Mouse (Mus musculus) brain, embryonic 14.5 days (tissue): ENCODE results near the gene Kmt2a.

ENCODE experiments used
- CTCF ChIP-seq: fragments of 200-500 bp; IDR thresholded peaks from 2 replicates; pipeline ENCODE4 v1.5.1; 2012; ENCODE audit warnings: inconsistent platforms, mild to moderate bottlenecking, moderate library complexity, borderline replicate concordance; ENCODE audit not compliant: insufficient read depth, insufficient read length; ENCODE audit errors: extremely low read depth
- POLR2A ChIP-seq: fragments of 200-500 bp; IDR thresholded peaks from 2 replicates; pipeline ENCODE4 v1.6.1; 2012; ENCODE audit warnings: mild to moderate bottlenecking, inconsistent platforms, borderline replicate concordance; ENCODE audit not compliant: poor library complexity, insufficient read depth, insufficient read length, severe bottlenecking; ENCODE audit errors: extremely low read depth

DNA sequence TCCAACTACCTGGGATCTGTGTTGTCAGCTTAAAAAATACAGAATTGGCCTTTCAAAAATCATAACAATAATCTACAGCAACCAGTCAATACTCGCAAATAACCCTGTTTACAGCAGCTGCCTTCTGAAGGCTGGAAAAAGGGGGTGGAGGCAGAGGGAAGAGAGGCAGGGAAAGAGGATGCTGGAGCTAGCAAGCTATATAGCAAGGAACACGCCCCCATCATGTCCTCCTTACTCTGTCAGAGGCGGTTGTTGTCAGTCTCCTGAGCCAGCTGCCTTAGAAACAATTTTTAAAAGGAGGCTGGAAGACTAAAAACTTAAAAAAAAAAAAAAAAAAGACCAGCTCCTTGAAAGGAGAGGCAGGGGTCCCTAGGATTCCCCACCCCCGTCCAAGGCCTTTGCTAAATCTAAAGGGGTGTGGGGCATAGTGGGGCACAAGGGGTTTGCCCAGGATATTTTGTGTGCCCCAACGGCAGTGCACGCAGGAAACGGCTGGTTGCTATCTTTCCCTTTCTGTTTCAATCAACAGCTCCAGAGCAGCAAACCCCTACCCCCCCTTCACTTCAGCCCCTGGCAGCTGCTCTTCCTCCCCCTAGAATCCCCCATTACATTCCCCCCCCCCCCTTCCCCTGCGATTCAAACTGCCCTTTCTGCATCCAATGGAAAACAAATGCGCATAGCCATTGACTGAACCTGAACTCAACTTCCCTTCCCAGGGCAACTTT is 2.2 kb downstream of the Kmt2a start:
- no peak for TF ChIP-seq POLR2A
- TF ChIP-seq CTCF: no peak
